Mouse (Mus musculus): ENCODE results near the gene Syce3. TPM values are rescaled to one million over a fixed set of nuclear protein-coding genes. Genes with fewer than 3 reads are reported as not detected.
A peak's percentile ranks its signal among the peaks of the same experiment; 100 is the strongest.

Gene Syce3
- total RNA-seq, 1 experiment, result 4.5 TPM

DNA sequence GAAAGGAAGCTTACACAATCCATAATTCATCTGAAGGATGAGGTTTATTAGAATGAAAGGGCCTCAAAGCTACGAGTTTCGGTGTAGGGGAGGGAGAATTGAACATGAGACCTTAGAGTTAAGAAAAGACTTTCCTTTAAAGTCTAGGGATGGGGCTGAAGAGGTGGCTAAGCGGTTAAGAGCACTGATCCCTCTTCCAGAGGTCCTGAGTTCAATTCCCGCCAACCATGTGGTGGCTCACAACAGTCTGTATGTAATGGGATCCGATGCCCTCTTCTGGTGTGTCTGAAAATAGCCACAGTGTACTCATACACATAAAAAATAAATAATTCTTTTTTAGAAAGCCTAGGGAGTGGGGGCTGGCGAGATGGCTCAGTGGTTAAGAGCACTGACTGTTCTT is 20.0 kb upstream of the Syce3 start:
- Histone ChIP-seq H3K9ac (ENCODE audit: insufficient read depth, low read depth, low read length, poor library complexity, severe bottlenecking) (peak overlapping the region; percentile 76; the same call in 1 of the 2 replicates), H3K27ac (ENCODE audit: insufficient read depth, low read depth, low read length, poor library complexity, severe bottlenecking) (no peak overlapping the region), H3K36me3 (ENCODE audit: control insufficient read depth, insufficient read depth, low read length, poor library complexity, severe bottlenecking) (peaks cover 10% of the 10 kb centered on the region; the same call in 1 of the 2 replicates), H3K9me3 (ENCODE audit: control insufficient read depth, insufficient read depth, low read depth, low read length) (no peaks in the 10 kb centered on the region), H3K4me1 (ENCODE audit: control insufficient read depth in 2 of 2, insufficient read depth in 2 of 2, low read length in 2 of 2, poor library complexity in 1 of 2) (peaks cover 2 to 14% of the 10 kb centered on the region in 2 experiments; a peak in 3 of 4 replicates), H3K4me3 (ENCODE audit: insufficient read depth in 1 of 2, low read depth in 1 of 2, low read length in 2 of 2, poor library complexity in 1 of 2, severe bottlenecking in 1 of 2) (peak overlapping the region; percentile 79 to 88)
- DNase-seq (ENCODE audit: low read depth, low spot score), result no peak
- TF ChIP-seq ZNF384 (IDR thresholded peaks at IDR 0.05; ENCODE audit: low read depth, low read length) (no peak), CHD2 (IDR thresholded peaks at IDR 0.05; ENCODE audit: low read depth, low read length) (no peak), ZC3H11A (IDR thresholded peaks at IDR 0.05; ENCODE audit: borderline replicate concordance, low read depth, low read length) (no peak), HCFC1 (IDR thresholded peaks at IDR 0.05; ENCODE audit: borderline replicate concordance, insufficient read depth, low read length) (no peak), MAFK (IDR thresholded peaks at IDR 0.05; ENCODE audit: insufficient read depth, low read depth, low read length) (no peak)
- in situ Hi-C loops (cut with MboI; ENCODE audit: low sequenced_read_pairs in 2 of 2, unreplicated experiment in 2 of 2), result no loop called here

DNA sequence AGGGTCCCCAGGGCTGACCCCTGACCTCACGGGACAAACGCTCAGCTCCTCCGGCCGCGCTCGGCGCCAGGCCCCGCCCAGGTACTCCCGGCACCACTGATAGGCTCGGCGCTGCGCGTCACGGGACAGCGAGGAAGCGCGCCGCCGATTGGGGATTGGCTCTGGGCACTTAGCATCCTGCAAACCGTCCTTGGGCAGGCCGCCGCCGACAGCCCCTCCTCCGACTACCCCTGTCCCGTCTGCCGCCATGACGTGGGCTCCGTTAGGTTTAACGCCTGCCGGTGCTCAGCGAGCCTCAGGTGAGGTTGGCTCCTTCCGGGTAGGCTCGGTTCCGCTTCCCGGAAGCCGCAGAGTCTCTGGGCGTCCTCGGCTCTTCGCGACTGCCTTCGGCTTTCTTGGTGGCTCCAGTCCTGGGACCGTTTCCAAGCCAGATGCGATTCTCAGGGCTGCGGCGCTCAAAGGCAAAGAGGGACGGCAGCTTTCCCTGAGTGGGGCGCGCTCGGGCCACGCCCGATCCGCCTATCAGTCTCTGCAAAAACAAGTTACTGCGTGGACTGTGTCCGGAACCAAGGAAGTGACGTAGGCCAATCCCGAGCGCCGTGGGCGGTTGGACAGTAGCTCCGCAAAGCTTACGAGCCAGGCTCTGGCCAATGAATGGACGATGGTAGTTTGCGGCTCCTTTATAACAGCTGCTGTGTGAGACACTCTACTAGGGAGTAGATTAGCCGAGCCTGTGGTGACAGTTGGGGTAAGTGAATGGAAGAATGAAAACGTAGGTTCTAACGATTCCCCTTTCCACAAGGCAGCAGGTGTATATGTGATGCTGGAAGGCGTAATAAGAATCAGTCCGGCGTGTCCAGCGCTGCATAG is 19.3 kb upstream of the Syce3 start, which contains the start of the genes C730034F03Rik, Gm44502 and Chkb:
Gene C730034F03Rik, plus strand, starts transcription at position 238 of the 870 bp plus-strand sequence.
Gene Gm44502, minus strand, starts transcription at position 345 of the 870 bp plus-strand sequence.
Gene Chkb, minus strand, starts transcription at position 557 of the 870 bp plus-strand sequence.
- H3K27ac ChIP-seq (ENCODE audit: insufficient read depth, low read depth, low read length, poor library complexity, severe bottlenecking), result peak within 1 kb of the TSS; percentile 74
- H3K36me3 ChIP-seq (ENCODE audit: control insufficient read depth, insufficient read depth, low read length, poor library complexity, severe bottlenecking), result peaks cover 10% of the 10 kb centered on the region; the same call in 1 of the 2 replicates
- peak within 1 kb of the TSS; percentile 79 to 88 for H3K4me3 ChIP-seq (ENCODE audit: insufficient read depth in 1 of 2, low read depth in 1 of 2, low read length in 2 of 2, poor library complexity in 1 of 2, severe bottlenecking in 1 of 2)
- in situ Hi-C loops (cut with MboI; ENCODE audit: low sequenced_read_pairs in 2 of 2, unreplicated experiment in 2 of 2), result no loop called here
- H3K9me3 ChIP-seq (ENCODE audit: control insufficient read depth, insufficient read depth, low read depth, low read length), result no peaks in the 10 kb centered on the region
- H3K9ac ChIP-seq (ENCODE audit: insufficient read depth, low read depth, low read length, poor library complexity, severe bottlenecking), result peak within 1 kb of the TSS; percentile 76
- DNase-seq (ENCODE audit: low read depth, low spot score), result peak; percentile 82
- TF ChIP-seq HCFC1 (IDR thresholded peaks at IDR 0.05; ENCODE audit: borderline replicate concordance, insufficient read depth, low read length) (peak; percentile 35; the same call in 1 of the 2 replicates), ZC3H11A (IDR thresholded peaks at IDR 0.05; ENCODE audit: borderline replicate concordance, low read depth, low read length) (no peak)
- H3K4me1 ChIP-seq (ENCODE audit: control insufficient read depth in 2 of 2, insufficient read depth in 2 of 2, low read length in 2 of 2, poor library complexity in 1 of 2), result peaks cover 2 to 16% of the 10 kb centered on the region in 2 experiments; a peak in 3 of 4 replicates

- TF ChIP-seq MAFK (IDR thresholded peaks at IDR 0.05; ENCODE audit: insufficient read depth, low read depth, low read length), result no peak
- no peak for TF ChIP-seq CHD2 (IDR thresholded peaks at IDR 0.05; ENCODE audit: low read depth, low read length)
- no peak for TF ChIP-seq HCFC1 (IDR thresholded peaks at IDR 0.05; ENCODE audit: borderline replicate concordance, insufficient read depth, low read length)
- no peak for TF ChIP-seq ZC3H11A (IDR thresholded peaks at IDR 0.05; ENCODE audit: borderline replicate concordance, low read depth, low read length)
- TF ChIP-seq ZNF384 (IDR thresholded peaks at IDR 0.05; ENCODE audit: low read depth, low read length), result no peak
- Histone ChIP-seq H3K4me3 (ENCODE audit: insufficient read depth in 1 of 2, low read depth in 1 of 2, low read length in 2 of 2, poor library complexity in 1 of 2, severe bottlenecking in 1 of 2) (peak overlapping the region; percentile 79 to 88), H3K9ac (ENCODE audit: insufficient read depth, low read depth, low read length, poor library complexity, severe bottlenecking) (peak overlapping the region; percentile 75), H3K9me3 (ENCODE audit: control insufficient read depth, insufficient read depth, low read depth, low read length) (no peaks in the 10 kb centered on the region), H3K4me1 (ENCODE audit: control insufficient read depth in 2 of 2, insufficient read depth in 2 of 2, low read length in 2 of 2, poor library complexity in 1 of 2) (peaks cover 2 to 12% of the 10 kb centered on the region in 2 experiments; a peak in 3 of 4 replicates), H3K36me3 (ENCODE audit: control insufficient read depth, insufficient read depth, low read length, poor library complexity, severe bottlenecking) (peaks cover 10% of the 10 kb centered on the region; the same call in 1 of the 2 replicates), H3K27ac (ENCODE audit: insufficient read depth, low read depth, low read length, poor library complexity, severe bottlenecking) (peak overlapping the region; percentile 26; the same call in 1 of the 2 replicates)
- no peak for DNase-seq (ENCODE audit: low read depth, low spot score)
- in situ Hi-C loops (cut with MboI; ENCODE audit: low sequenced_read_pairs in 2 of 2, unreplicated experiment in 2 of 2), result no loop called here
Measured at GRCm38 (mm10) chr15:89428821-89429351, 18.6 kb upstream of the Syce3 start.

DNA sequence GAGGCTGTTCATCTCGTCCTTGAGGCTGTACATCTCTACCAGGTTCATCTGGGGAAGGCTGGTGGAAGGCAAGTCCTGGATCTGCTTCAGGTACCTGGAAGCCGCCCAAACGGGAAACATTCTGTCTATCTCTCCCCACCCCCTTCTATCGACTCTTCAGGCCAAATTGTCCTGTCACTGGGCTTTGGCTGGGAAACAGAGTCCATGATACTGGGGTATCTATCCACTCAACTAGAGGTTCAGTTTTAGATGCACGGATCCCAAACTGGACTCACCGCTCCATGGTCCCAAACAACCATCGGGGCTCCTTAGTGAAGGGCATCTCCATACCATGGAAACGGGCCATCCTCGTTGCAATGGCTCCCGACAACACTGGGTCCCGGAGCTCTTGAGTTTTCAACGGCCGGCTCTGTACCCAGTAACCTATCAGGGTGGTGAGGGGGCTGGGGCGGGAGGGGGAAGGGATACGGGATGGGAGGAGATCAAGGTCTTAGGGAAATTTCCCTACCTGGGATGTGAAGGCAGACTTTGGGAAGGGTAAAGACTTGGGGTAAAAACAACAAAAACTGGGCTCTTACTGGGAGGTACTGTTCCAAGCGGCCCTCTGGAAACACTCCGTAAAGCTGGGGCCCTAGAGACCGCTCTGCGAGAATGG is 18.0 kb upstream of the Syce3 start:
- DNase-seq (ENCODE audit: low read depth, low spot score), result no peak
- in situ Hi-C loops (cut with MboI; ENCODE audit: low sequenced_read_pairs in 2 of 2, unreplicated experiment in 2 of 2), result no loop called here
- peaks cover 10% of the 10 kb centered on the region; the same call in 1 of the 2 replicates for H3K36me3 ChIP-seq (ENCODE audit: control insufficient read depth, insufficient read depth, low read length, poor library complexity, severe bottlenecking)

More for the DNA sequence above, 18.0 kb upstream of the Syce3 start:
- Histone ChIP-seq H3K9ac (ENCODE audit: insufficient read depth, low read depth, low read length, poor library complexity, severe bottlenecking) (peak overlapping the region; percentile 75), H3K27ac (ENCODE audit: insufficient read depth, low read depth, low read length, poor library complexity, severe bottlenecking) (no peak overlapping the region), H3K4me1 (ENCODE audit: control insufficient read depth in 2 of 2, insufficient read depth in 2 of 2, low read length in 2 of 2, poor library complexity in 1 of 2) (peaks cover 2 to 12% of the 10 kb centered on the region in 2 experiments; a peak in 3 of 4 replicates), H3K4me3 (ENCODE audit: insufficient read depth in 1 of 2, low read depth in 1 of 2, low read length in 2 of 2, poor library complexity in 1 of 2, severe bottlenecking in 1 of 2) (peak overlapping the region; percentile 79 to 88), H3K9me3 (ENCODE audit: control insufficient read depth, insufficient read depth, low read depth, low read length) (no peaks in the 10 kb centered on the region)
- TF ChIP-seq CHD2 (IDR thresholded peaks at IDR 0.05; ENCODE audit: low read depth, low read length) (no peak), ZC3H11A (IDR thresholded peaks at IDR 0.05; ENCODE audit: borderline replicate concordance, low read depth, low read length) (no peak), ZNF384 (IDR thresholded peaks at IDR 0.05; ENCODE audit: low read depth, low read length) (no peak), MAFK (IDR thresholded peaks at IDR 0.05; ENCODE audit: insufficient read depth, low read depth, low read length) (no peak), HCFC1 (IDR thresholded peaks at IDR 0.05; ENCODE audit: borderline replicate concordance, insufficient read depth, low read length) (no peak)

Measured in ES-E14 (cell line).